Mouse (Mus musculus): ENCODE results near the gene Gm43552. TPM values are rescaled to one million over a fixed set of nuclear protein-coding genes. Genes with fewer than 3 reads are reported as not detected.
A peak's percentile ranks its signal among the peaks of the same experiment; 100 is the strongest.
"Not testable (repeated sequence)": the region's sequence is repeated elsewhere in the genome, so short reads cannot be mapped to it uniquely, and the experiment has no call there.

Gene Gm43552
- polyA plus RNA-seq, 1 experiment: not detected

GRCm38 (mm10) chr5:65536751-65537419 is 44.3 kb upstream of the Gm43552 start, which contains the start of the genes Smim14 and Ube2k:
Gene Smim14 (minus strand): TSS chr5:65537184.
Gene Ube2k (plus strand): TSS chr5:65537233.
- Histone ChIP-seq H3K4me3 (ENCODE audit: control insufficient read depth, insufficient read depth, low read length) (peak within 1 kb of the TSS; percentile 63), H3K27me3 (ENCODE audit: control insufficient read depth, insufficient read depth, low read length) (no peaks in the 10 kb centered on the region), H3K4me1 (replicated peaks; ENCODE audit: control insufficient read depth, insufficient read depth, low read length) (peaks cover 6% of the 10 kb centered on the region), H3K27ac (ENCODE audit: control insufficient read depth, insufficient read depth, low read length) (peak within 1 kb of the TSS; percentile 73), H3K36me3 (ENCODE audit: control insufficient read depth, insufficient read depth, low read length) (no peaks in the 10 kb centered on the region)
- WGBS: under 1% methylated on average over 66 of the region's 66 CpGs
- peak; percentile 93 for DNase-seq
- TF ChIP-seq CTCF (IDR thresholded peaks at IDR 0.05; ENCODE audit: borderline replicate concordance, control insufficient read depth, extremely low read depth, insufficient read depth, low read length, poor library complexity) (peak; percentile 66; the same call in 1 of the 2 replicates), POLR2A (IDR thresholded peaks at IDR 0.05; ENCODE audit: control insufficient read depth, extremely low read depth, insufficient read depth, low read length, poor library complexity) (peak; percentile 97)

GRCm38 (mm10) chr5:65536068-65536465 is 43.4 kb upstream of the Gm43552 start:
- DNase-seq; H3K4me1 ChIP-seq (replicated peaks; ENCODE audit: control insufficient read depth, insufficient read depth, low read length); H3K4me3 ChIP-seq (ENCODE audit: control insufficient read depth, insufficient read depth, low read length); H3K36me3 ChIP-seq (ENCODE audit: control insufficient read depth, insufficient read depth, low read length); H3K27me3 ChIP-seq (ENCODE audit: control insufficient read depth, insufficient read depth, low read length): not testable (repeated sequence)
- 81% methylated on average over 10 of the region's 10 CpGs for WGBS
- peak overlapping the region; percentile 26 for H3K27ac ChIP-seq (ENCODE audit: control insufficient read depth, insufficient read depth, low read length)

- H3K4me3 ChIP-seq (ENCODE audit: control insufficient read depth, insufficient read depth, low read length): no peak overlapping the region
- H3K4me1 ChIP-seq (replicated peaks; ENCODE audit: control insufficient read depth, insufficient read depth, low read length): peaks cover 6% of the 10 kb centered on the region
- no peaks in the 10 kb centered on the region for H3K36me3 ChIP-seq (ENCODE audit: control insufficient read depth, insufficient read depth, low read length)
- TF ChIP-seq POLR2A (IDR thresholded peaks at IDR 0.05; ENCODE audit: control insufficient read depth, extremely low read depth, insufficient read depth, low read length, poor library complexity) (no peak), CTCF (IDR thresholded peaks at IDR 0.05; ENCODE audit: borderline replicate concordance, control insufficient read depth, extremely low read depth, insufficient read depth, low read length, poor library complexity) (no peak)
- no peaks in the 10 kb centered on the region for H3K27me3 ChIP-seq (ENCODE audit: control insufficient read depth, insufficient read depth, low read length)
- H3K27ac ChIP-seq (ENCODE audit: control insufficient read depth, insufficient read depth, low read length): no peak overlapping the region
- DNase-seq: peak; percentile 50
- 45% methylated on average over 5 of the region's 5 CpGs for WGBS
Measured at GRCm38 (mm10) chr5:65535457-65536067, 42.9 kb upstream of the Gm43552 start.

- 93% methylated on average over 4 of the region's 4 CpGs for WGBS
Measured at GRCm38 (mm10) chr5:65534496-65534895, 41.9 kb upstream of the Gm43552 start.

GRCm38 (mm10) chr5:65531283-65531682 is 38.6 kb upstream of the Gm43552 start:
- WGBS: 94% methylated on average over 3 of the region's 3 CpGs
- Histone ChIP-seq H3K36me3 (ENCODE audit: control insufficient read depth, insufficient read depth, low read length) (no peaks in the 10 kb centered on the region), H3K27me3 (ENCODE audit: control insufficient read depth, insufficient read depth, low read length) (no peaks in the 10 kb centered on the region), H3K4me1 (replicated peaks; ENCODE audit: control insufficient read depth, insufficient read depth, low read length) (peaks cover under 1% of the 10 kb centered on the region; the same call in 1 of the 2 replicates), H3K27ac (ENCODE audit: control insufficient read depth, insufficient read depth, low read length) (no peak overlapping the region), H3K4me3 (ENCODE audit: control insufficient read depth, insufficient read depth, low read length) (no peak overlapping the region)
- TF ChIP-seq CTCF (IDR thresholded peaks at IDR 0.05; ENCODE audit: borderline replicate concordance, control insufficient read depth, extremely low read depth, insufficient read depth, low read length, poor library complexity) (no peak), POLR2A (IDR thresholded peaks at IDR 0.05; ENCODE audit: control insufficient read depth, extremely low read depth, insufficient read depth, low read length, poor library complexity) (no peak)
- no peak for DNase-seq

More at GRCm38 (mm10) chr5:65534496-65534895, 41.9 kb upstream of the Gm43552 start:
- H3K27ac ChIP-seq (ENCODE audit: control insufficient read depth, insufficient read depth, low read length): no peak overlapping the region
- no peaks in the 10 kb centered on the region for H3K27me3 ChIP-seq (ENCODE audit: control insufficient read depth, insufficient read depth, low read length)
- TF ChIP-seq POLR2A (IDR thresholded peaks at IDR 0.05; ENCODE audit: control insufficient read depth, extremely low read depth, insufficient read depth, low read length, poor library complexity) (no peak), CTCF (IDR thresholded peaks at IDR 0.05; ENCODE audit: borderline replicate concordance, control insufficient read depth, extremely low read depth, insufficient read depth, low read length, poor library complexity) (no peak)
- no peak for DNase-seq
- peaks cover 4% of the 10 kb centered on the region for H3K4me1 ChIP-seq (replicated peaks; ENCODE audit: control insufficient read depth, insufficient read depth, low read length)
- no peaks in the 10 kb centered on the region for H3K36me3 ChIP-seq (ENCODE audit: control insufficient read depth, insufficient read depth, low read length)
- no peak overlapping the region for H3K4me3 ChIP-seq (ENCODE audit: control insufficient read depth, insufficient read depth, low read length)

GRCm38 (mm10) chr5:65525674-65526443 is 33.2 kb upstream of the Gm43552 start:
- no peaks in the 10 kb centered on the region for H3K36me3 ChIP-seq (ENCODE audit: control insufficient read depth, insufficient read depth, low read length)
- H3K27ac ChIP-seq (ENCODE audit: control insufficient read depth, insufficient read depth, low read length): no peak overlapping the region
- no peak overlapping the region for H3K4me3 ChIP-seq (ENCODE audit: control insufficient read depth, insufficient read depth, low read length)
- no peaks in the 10 kb centered on the region for H3K27me3 ChIP-seq (ENCODE audit: control insufficient read depth, insufficient read depth, low read length)
- DNase-seq: peak; percentile 12
- WGBS: 83% methylated on average over 8 of the region's 8 CpGs
- TF ChIP-seq CTCF (IDR thresholded peaks at IDR 0.05; ENCODE audit: borderline replicate concordance, control insufficient read depth, extremely low read depth, insufficient read depth, low read length, poor library complexity) (no peak), POLR2A (IDR thresholded peaks at IDR 0.05; ENCODE audit: control insufficient read depth, extremely low read depth, insufficient read depth, low read length, poor library complexity) (no peak)
- no peaks in the 10 kb centered on the region for H3K4me1 ChIP-seq (replicated peaks; ENCODE audit: control insufficient read depth, insufficient read depth, low read length)
